ENCODE assay signal across 23 mouse cellular contexts in the genomic region with DNA sequence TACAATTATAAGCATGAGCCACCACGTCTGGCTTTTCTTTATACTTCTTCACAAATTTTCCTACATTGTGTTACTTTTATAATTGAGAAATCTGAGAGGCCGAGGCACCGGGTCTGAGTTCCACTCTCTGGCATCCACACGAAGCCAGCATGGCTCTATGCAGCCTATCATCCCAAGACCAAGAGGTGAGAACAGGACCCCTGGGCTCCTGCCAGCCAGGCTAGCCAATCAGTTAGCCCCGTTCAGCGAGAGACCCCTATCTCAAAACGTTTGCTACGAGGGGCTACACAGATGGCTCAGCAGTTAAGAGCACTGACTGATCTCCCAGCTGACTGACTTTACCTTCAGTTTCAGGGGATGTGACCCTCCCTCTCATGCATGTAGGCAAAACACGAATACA. TPM values are rescaled to one million over a fixed set of nuclear protein-coding genes. Genes with fewer than 3 reads are reported as not detected.
DNase-seq lines count a peak whose midpoint lies in the region; ATAC-seq and TF ChIP-seq lines count a peak whose summit lies in the region.
"Had no signal": no experiment of that assay in that cellular context is flagged by ENCODE, and none has a peak within 500 bp of the region (broad histone marks: within the 10 kb centered on the region; RNA-seq: fewer than 3 reads in every experiment).

No protein-coding gene starts in this region.

- peaks cover 12% of the 10 kb centered on the region; the same call in 1 of the 2 replicates for H3K4me1 ChIP-seq in midbrain, embryonic 11.5 days (ENCODE audit: control insufficient read depth, insufficient read depth, low read length)
- peaks cover 26% of the 10 kb centered on the region for H3K4me1 ChIP-seq in midbrain, embryonic 13.5 days (replicated peaks)

- no peaks in the 10 kb centered on the region for H3K36me3 ChIP-seq in midbrain, embryonic 11.5 days (ENCODE audit: control insufficient read depth, insufficient read depth, low read length)
- H3K36me3 ChIP-seq in midbrain, embryonic 13.5 days: no peaks in the 10 kb centered on the region

- TF ChIP-seq CTCF in layer of hippocampus, adult 2 months (conservative IDR thresholded peaks at IDR 0.05): no peak

- H3K4me3 ChIP-seq in layer of hippocampus, adult 2 months: no peak overlapping the region
- no peak overlapping the region for H3K4me3 ChIP-seq in midbrain, embryonic 11.5 days (ENCODE audit: low read depth, low read length)
- no peak overlapping the region for H3K4me3 ChIP-seq in midbrain, embryonic 13.5 days (replicated peaks)

- intact Hi-C loops in heart, postnatal 36 days (cut with DNase I): no loop called here

- H3K27ac ChIP-seq in layer of hippocampus, adult 2 months: 0 out of 2 replicates have a peak overlapping the region, but pooled peaks have one; percentile 1
- H3K27ac ChIP-seq in midbrain, embryonic 11.5 days (ENCODE audit: low read depth, low read length): no peak overlapping the region
- no peak overlapping the region for H3K27ac ChIP-seq in midbrain, embryonic 13.5 days

- H3K27me3 ChIP-seq in midbrain, embryonic 11.5 days (ENCODE audit: control insufficient read depth, insufficient read depth, low read length): no peaks in the 10 kb centered on the region
- no peaks in the 10 kb centered on the region for H3K27me3 ChIP-seq in midbrain, embryonic 13.5 days
- H3K27me3 ChIP-seq: CH12.LX, Patski had no signal

- no peaks in the 10 kb centered on the region for H3K9me3 ChIP-seq in midbrain, embryonic 11.5 days (ENCODE audit: control insufficient read depth, low read length)
- H3K9me3 ChIP-seq in midbrain, embryonic 13.5 days: no peaks in the 10 kb centered on the region
- H3K9me3 ChIP-seq: G1E had no signal

- no peak for ATAC-seq in midbrain, embryonic 11.5 days (ENCODE audit: low FRiP score)
- ATAC-seq in midbrain, embryonic 13.5 days: no peak
- ATAC-seq: activated CD4-positive, CD25-positive, alpha-beta regulatory T cell, adult 4 months; CD4-positive, CD25-positive, alpha-beta regulatory T cell, adult 4 months; Patski had no signal

- no peak overlapping the region for H3K4me2 ChIP-seq in midbrain, embryonic 11.5 days
- no peak overlapping the region for H3K4me2 ChIP-seq in midbrain, embryonic 13.5 days (replicated peaks)

- 63% methylated on average over 9 of the region's 9 CpGs for WGBS in midbrain, embryonic 11.5 days
- WGBS in midbrain, embryonic 13.5 days: 71% methylated on average over 9 of the region's 9 CpGs

- peak; percentile 89 for DNase-seq in heart, adult 11 months
- DNase-seq in heart, postnatal 36 days: no peak
- no peak for DNase-seq in layer of hippocampus, adult 2 months (ENCODE audit: low spot score in 2 of 2)
- DNase-seq in layer of hippocampus, postnatal 36 days: no peak
- DNase-seq in midbrain, embryonic 11.5 days (ENCODE audit: low spot score, missing footprints): peak; percentile 53
- DNase-seq: adrenal gland, adult 2 months; adrenal gland, adult 8-10 months; adrenal gland, postnatal 10 days; adrenal gland, postnatal 14 days; adrenal gland, postnatal 25 days; adrenal gland, postnatal 36 days; B cell, adult 2 months; cerebellum, adult 11 months; cerebellum, adult 11-12 months; cerebellum, adult 18-20 months had no signal

- no peak overlapping the region for H3K9ac ChIP-seq in midbrain, embryonic 11.5 days (ENCODE audit: low read length)
- H3K9ac ChIP-seq in midbrain, embryonic 13.5 days (replicated peaks): no peak overlapping the region

RNA-seq across cellular contexts. Expression of a gene that starts 50.1 kb away (rescaled TPM):
- total RNA-seq in heart, postnatal 36 days (2021): not detected
- total RNA-seq in layer of hippocampus, adult 2 months (2021): 100 to 1,000 TPM; 170 to 180 TPM
- total RNA-seq in layer of hippocampus, postnatal 36 days (2021): 100 to 1,000 TPM; 183 to 189 TPM
- 179 and 186 TPM in 2 replicates for polyA plus RNA-seq in midbrain, embryonic 11.5 days (2014; fragmentation: Nextera tagmentation; extraction: Ambion mirVana)
- 481 and 511 TPM in 2 replicates for polyA plus RNA-seq in midbrain, embryonic 13.5 days (2015; fragmentation: Nextera tagmentation; extraction: Ambion mirVana)
- total RNA-seq: CH12.LX, MEL had no signal
- polyA plus RNA-seq: activated CD4-positive, CD25-positive, alpha-beta regulatory T cell, adult 4 months; C2C12; CD4-positive, CD25-positive, alpha-beta regulatory T cell, adult 4 months; G1E had no signal

RNA-seq across cellular contexts. Expression of a gene that starts 50.6 kb away (rescaled TPM):
- total RNA-seq in heart, postnatal 36 days (2021): 10 to 100 TPM; 59.6 to 61.2 TPM
- 10 to 100 TPM; 80.9 to 84.4 TPM for total RNA-seq in layer of hippocampus, adult 2 months (2021)
- 10 to 100 TPM; 69.8 to 84.2 TPM for total RNA-seq in layer of hippocampus, postnatal 36 days (2021)
- 73.5 and 79.6 TPM in 2 replicates for polyA plus RNA-seq in midbrain, embryonic 11.5 days (2014; fragmentation: Nextera tagmentation; extraction: Ambion mirVana)
- polyA plus RNA-seq in midbrain, embryonic 13.5 days (2015; fragmentation: Nextera tagmentation; extraction: Ambion mirVana): 96.0 and 97.2 TPM in 2 replicates

Comparison
In these comparisons a context has a peak if more than half of its experiments do, and no peak if none do; other contexts are left out.
1. DNase-seq: peak in heart, adult 11 months (single experiment) and midbrain, embryonic 11.5 days (single experiment); none in heart, postnatal 36 days (0 of 2), layer of hippocampus, adult 2 months (0 of 2) and layer of hippocampus, postnatal 36 days (0 of 2).
2. RNA of a gene that starts 50.1 kb away (total RNA-seq): 183 to 189 TPM in layer of hippocampus, postnatal 36 days and 170 to 180 TPM in layer of hippocampus, adult 2 months; not detected in heart, postnatal 36 days; every median in the first group is over 100 times any median in the second.